Mouse (Mus musculus): ENCODE results near the gene Rpp14.

Gene Rpp14

GRCm38 (mm10) chr14:8080165-8080679 lies at the start of gene Rpp14:
Gene Rpp14, plus strand, starts transcription at chr14:8080367.
- peak; percentile 94 for DNase-seq

DNA sequence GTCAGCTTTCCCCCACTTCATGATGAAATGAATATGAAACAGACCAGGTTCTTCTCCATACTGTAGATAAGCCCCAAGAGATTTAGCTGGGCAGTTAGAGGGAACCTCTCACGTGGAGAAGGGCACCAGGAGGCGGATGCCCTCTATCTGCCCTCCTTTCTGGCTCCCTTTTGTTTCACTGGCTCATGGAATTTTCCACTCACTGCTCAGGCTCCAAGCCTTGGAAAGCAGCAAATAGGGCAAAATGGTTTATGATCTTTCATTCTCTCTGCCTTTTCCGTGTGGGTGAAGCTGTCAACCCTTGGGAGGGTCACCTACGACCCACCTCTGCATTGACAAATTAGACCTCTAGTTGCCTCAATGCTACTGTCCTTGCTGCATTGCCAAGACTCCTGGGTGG lies 49.6 kb upstream of the Rpp14 start:
- no peak for DNase-seq

DNA sequence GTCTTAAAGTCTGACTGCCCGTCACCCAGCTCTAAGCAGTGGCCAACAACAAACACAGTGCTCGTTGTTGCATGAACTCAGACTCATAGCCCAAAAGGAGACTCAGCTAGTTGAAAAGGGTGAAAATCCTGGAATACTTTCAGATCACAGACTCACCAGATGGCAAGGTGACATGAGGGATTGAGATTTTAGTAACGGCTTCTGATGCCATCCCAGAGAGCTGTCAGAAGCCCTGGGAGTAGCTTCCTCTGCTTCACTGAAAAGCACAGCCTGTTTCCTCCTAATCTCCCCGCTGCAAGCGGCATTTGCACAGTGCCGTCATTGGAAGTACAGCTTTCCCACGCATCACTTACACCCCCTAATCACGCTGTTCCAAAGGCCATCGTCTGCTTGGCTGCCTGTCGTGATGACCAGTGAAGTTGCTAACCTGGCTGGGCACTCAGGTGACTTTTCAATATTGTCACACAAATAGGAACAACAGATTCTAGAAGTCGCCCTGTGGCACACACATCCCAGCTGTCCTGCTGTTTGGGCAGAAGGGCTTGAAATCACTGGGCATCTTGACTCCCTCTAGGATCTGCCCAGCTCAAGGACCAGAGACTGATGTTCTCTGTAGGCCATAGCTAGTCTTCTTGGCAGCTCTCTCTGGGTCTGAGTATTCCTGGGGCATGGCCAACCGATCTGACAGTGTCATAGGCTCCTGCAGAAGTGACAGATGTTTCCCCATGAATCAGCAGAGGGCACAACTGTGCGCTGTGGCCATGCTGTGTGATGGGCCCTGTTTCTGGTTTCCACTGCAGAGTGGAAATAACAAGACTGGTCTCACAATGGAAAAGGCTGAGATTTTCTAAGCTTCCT lies 47.9 kb upstream of the Rpp14 start:
- DNase-seq, result peak; percentile 60

GRCm38 (mm10) chr14:8034561-8034960 lies 45.6 kb upstream of the Rpp14 start:
- DNase-seq, result no peak

GRCm38 (mm10) chr14:8035951-8036350 lies 44.2 kb upstream of the Rpp14 start:
- DNase-seq, result no peak

- no peak for DNase-seq
These were observed 43.8 kb upstream of the Rpp14 start for GRCm38 (mm10) chr14:8036406-8036805.

- no peak for DNase-seq
These were observed 42.0 kb upstream of the Rpp14 start for GRCm38 (mm10) chr14:8038150-8038549.

- DNase-seq, result peak; percentile 68
These were observed 41.2 kb upstream of the Rpp14 start for GRCm38 (mm10) chr14:8038791-8039448.

DNA sequence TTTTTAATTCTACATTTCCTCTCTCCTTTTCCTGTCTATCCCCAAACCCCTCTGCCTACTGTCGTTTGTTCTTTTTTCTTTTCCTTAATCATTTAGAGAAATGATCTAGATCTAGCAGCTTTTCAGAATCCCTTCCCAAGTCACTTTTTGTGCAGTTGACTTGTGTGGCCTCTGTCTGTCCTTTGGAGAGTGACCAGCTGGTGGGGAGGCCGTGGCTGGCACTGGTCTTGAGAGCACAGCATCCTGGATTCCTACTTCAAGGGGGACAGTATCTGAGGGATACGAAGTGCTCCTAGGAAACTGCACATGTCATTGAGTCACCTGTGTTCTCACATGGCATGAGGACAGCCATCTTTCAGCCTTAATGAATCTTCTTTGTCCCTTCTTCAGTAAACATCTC lies 40.0 kb upstream of the Rpp14 start:
- DNase-seq, result no peak

DNA sequence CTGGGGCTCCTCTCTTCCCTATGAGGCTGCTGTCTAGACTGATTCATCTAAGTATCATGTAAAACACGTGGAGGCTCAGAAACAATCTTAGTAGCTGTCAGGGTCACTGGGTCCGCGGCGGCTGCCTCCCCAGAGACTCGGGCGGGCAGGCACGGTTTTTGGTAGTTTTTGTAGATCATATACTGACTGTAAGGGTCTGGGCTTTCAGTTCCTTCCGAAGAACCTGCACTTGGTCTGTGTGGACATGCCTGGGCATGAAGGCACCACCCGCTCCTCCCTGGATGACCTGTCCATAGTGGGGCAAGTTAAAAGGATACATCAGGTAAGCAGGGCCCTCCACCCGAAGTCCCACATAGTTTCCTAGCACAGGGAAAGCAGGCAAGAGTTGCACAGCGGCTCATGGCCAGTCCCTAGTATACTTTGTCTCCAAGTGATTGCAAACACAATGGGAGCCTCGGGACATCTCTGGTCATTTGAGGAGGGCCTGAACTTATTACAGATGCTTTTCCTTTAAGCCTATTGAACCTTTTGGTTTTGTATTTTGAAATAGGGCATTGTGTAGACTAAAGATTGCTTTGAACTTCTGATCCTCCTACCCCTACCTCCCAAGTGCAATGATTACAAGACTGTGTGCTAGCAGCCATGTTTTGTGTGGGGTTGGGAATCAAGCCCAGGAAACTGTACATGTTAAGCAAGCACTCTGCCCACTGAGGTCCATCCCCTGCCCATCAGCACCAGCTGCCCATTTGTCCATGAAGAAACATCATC lies 39.1 kb upstream of the Rpp14 start:
- no peak for DNase-seq

- DNase-seq, result no peak
These were observed 38.0 kb upstream of the Rpp14 start for GRCm38 (mm10) chr14:8042120-8042519.

GRCm38 (mm10) chr14:8042577-8042976 lies 37.6 kb upstream of the Rpp14 start:
- DNase-seq, result no peak

GRCm38 (mm10) chr14:8044330-8044729 lies 35.8 kb upstream of the Rpp14 start:
- peak; percentile 35 for DNase-seq

GRCm38 (mm10) chr14:8044786-8045185 lies 35.4 kb upstream of the Rpp14 start:
- no peak for DNase-seq

- no peak for DNase-seq
These were observed 34.9 kb upstream of the Rpp14 start for GRCm38 (mm10) chr14:8045187-8045846.

DNA sequence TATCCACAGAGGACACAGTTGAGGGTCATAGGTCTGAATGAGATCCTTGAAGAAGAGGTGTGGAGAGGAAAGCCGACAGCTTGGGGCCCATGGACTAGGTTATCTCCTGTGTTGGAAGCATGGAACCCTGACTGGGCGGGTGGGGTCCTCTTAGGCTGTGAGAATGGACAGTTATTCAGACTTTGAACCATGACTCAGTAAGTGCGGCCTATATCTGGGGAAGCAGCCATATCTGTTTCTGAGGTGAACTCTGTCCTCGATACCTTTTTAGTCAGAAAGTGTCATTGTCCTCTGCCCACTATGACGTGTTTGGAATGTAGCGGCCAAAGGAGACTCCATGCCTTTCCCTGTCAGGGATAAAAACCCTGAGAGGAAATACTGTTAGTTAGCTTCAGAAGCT lies 33.3 kb upstream of the Rpp14 start:
- no peak for DNase-seq

GRCm38 (mm10) chr14:8049334-8049733 lies 30.8 kb upstream of the Rpp14 start:
- no peak for DNase-seq

DNA sequence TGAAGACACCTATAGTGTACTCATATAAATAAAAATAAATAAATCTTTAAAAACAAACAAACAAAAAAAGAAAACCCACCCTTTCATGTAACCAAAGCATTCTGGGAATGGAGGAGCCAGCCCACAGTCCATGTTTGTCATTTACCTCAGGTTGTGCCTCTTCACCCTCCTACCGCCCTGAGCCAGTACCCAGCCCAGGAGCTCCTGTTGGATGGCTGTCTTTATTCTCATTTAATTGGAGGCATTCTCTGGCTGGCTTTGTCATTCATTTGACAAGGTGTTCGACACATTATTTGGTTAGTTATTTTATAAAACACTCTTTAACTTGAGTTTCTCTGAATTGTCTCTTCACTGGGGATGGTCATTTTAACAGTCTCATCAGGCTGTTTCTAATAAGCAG lies 28.3 kb upstream of the Rpp14 start:
- DNase-seq, result no peak

- DNase-seq, result no peak
These were observed 27.5 kb upstream of the Rpp14 start for GRCm38 (mm10) chr14:8052661-8053060.

DNA sequence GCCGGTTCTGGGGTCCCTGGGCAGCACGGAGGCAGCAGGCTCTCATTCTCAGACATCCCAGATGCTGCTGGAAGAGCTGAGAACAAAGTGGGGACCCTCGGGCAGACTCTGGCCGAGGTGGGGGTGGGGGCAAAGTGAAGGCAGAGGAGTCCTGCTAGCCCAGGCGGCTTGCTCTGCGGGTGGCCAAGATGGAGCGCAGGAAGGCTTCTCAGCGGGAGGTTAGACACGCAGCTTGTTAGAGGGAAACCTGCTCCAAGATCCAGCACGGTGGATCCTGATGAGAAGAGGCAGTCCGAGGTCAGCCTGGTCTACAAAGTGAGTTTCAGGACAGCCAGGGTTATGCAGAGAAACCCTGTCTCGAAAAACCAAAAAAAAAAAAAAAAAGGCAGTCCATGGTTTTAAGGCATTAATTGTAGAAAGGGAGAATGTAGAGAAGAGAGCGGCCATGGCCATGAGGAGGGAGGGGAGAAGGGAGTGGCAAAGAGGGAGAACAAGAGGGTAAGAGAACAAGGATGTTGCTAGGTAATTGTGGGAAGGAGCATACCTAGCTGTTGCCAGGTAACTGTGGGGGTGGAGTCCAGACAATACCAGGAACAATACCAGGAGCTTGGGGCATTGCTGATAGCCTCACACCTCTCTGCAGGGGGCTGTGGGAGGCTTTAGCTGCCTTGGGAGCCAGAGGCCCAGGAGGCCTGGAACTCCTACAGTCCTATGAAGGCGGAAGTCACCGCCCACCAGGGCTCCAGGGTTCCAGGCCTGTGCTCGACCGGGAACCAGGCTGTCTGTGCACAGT lies 25.7 kb upstream of the Rpp14 start:
- no peak for DNase-seq

DNA sequence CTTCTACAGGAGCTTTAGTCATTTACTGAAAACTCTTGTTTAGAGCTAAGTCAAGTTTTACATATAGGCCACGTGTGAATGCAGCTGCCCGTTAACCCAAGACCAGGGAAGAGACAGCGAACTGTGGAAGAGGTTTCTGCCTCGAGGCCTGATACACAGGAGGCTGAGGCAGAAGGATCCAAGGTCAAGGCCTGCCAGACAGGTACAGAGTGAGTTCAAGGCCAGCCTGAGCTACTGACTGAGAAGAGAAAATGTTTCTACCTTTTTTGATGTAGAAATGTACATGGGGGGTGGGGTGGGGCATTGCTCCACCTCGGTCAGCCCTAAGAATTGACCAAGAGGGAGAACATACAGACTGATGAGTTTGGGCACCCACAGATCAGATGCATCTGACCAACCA lies 24.1 kb upstream of the Rpp14 start:
- DNase-seq, result no peak

DNA sequence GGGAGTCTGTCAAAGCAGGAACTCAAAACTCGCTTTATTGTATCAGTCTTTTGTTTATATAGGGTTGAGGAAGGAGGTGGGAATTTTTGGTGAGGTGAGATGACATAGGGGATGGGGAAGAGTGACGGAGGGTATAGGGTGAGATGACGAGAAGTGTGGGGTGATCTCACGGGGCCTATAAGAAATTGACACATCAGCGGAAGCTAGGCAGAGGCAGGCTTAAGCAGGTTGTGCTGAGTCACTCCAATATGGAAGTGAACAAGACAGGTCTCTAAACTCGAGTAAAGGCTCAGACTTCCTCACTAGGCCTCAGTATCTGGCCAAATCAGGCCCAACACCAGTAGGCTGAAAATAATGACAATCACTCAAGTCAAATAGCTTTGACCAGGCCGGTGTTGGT lies 20.2 kb upstream of the Rpp14 start:
- no peak for DNase-seq

All from cerebellum, adult 11 months (tissue).